Mouse (Mus musculus): ENCODE results near the gene Adgrb2.

- no peak for TF ChIP-seq POLR2A (IDR thresholded peaks at IDR 0.05; ENCODE audit: low read depth, low read length)
- TF ChIP-seq CTCF (IDR thresholded peaks at IDR 0.05; ENCODE audit: extremely low read depth, insufficient read length, insufficient replicate concordance, low read depth, low read length) = no peak
Measured at GRCm38 (mm10) chr4:130050056-130050824, 65.6 kb downstream of the Adgrb2 start.

Measured in small intestine, adult 2 months (tissue).